Mouse (Mus musculus) urinary bladder, postnatal 4 days (tissue): ENCODE results near the gene Crp.
A peak's percentile ranks its signal among the peaks of the same experiment; 100 is the strongest.

Source experiments
- DNase-seq, 2 experiments: peaks; one replicate each; pipeline ENCODE4 v3.0.0; 2021 to 2022; ENCODE audit warnings: low spot score in 2 of 2

Crp gene

DNA sequence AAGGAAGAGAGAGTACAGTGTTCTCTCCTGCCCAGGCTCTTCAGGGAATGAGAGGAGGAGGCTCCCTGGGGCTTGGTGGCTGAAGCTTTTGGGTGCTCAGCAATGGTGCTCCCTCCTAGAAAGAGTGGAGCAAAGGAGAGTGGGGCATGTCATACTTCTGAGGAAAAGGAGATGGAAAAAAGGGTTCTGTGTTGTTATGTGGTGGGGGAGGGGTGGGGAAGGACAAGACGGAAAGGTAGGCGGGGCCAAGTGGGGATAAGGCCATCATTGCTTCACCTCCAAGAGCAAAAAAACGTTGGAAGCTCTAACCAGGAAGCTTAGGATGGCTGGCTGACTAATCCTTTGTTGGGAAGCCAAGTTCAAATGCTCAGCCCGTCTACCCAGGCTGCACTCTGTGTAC lies 14.1 kb downstream of the Crp start:
- peak in 1 of 2 experiments; percentile 55 for DNase-seq

DNA sequence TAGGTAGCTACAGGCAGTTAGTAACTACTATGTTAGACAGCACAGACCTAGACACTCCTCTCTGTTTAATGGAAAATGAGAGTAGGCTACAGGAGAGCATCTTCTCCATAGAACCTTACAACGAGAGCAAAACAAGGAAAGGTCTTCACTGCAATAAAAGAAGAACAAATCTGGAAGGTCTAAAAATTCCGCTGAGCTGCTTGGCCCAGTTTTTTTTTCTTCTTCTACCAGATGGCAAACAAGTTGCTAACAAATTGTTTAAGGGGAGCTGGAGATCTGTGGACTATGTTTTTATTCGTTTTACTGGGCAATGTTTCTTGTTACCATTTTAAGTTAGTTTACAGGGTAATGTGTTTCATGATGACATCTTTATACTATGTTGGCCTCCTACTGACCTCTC lies 53.4 kb downstream of the Crp start:
- no peak for DNase-seq

- no peak for DNase-seq
These were observed 57.3 kb downstream of the Crp start for GRCm38 (mm10) chr1:172755151-172755550.

DNA sequence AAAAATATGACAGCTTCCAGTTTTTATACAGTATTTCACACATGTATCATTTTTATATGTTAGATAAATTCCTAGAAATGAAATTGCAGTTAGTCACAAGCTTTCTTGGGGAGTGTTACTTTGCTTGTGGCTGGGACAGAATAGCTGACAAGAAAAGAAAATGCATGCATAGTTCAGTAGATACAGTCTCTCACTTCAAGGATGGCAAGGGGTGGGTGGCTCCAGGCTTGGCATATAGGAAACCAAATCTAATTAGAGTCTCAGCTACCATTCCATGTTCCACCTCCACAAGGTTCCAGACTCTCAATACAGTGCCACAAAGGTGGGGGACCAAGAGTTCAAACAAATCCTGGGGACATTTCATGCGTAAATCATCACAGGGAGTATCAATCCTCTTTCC lies 61.7 kb downstream of the Crp start:
- no peak for DNase-seq

DNA sequence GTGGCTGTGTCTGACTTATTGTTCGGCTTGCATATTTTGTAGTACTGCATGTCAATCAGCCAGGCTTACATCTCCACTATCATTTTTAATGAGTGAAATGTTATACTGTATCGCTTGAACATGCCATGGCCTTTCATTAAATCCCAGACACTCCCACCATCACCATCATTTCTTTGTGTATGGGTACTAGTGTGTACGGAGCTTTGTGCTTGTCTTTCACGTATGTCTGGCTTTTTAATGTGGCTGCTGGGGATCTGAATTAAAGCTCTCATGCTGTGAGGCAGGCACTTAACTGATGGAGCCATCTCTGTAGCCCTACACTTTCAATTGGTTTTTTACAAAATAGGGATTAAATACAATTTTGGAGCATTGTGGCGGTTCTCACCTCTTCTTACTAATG lies 81.3 kb downstream of the Crp start:
- DNase-seq = no peak

DNA sequence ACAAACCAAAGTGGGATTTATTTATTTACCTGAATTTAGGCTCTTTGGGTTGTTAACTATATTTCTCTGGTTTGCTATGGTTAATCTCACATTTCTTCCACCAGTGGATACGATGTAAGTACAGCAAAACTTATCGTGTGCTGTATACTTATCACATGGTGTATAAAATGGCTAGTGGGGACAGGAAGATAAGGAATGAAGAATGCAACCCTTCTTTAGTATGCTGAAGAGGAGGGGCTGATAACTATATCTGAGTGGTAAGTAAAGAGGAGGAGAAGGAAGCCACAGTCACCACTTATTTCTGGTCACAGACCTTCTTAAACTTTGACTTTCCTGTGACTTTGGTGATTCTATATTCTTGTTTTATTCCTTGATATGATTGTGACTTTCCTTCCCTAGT lies 87.5 kb downstream of the Crp start:
- no peak for DNase-seq

- DNase-seq = no peak
These were observed 88.0 kb downstream of the Crp start for GRCm38 (mm10) chr1:172785886-172786285.

- DNase-seq = no peak
These were observed 131.1 kb downstream of the Crp start for GRCm38 (mm10) chr1:172828975-172829374.

- DNase-seq = no peak
These were observed 149.3 kb downstream of the Crp start for GRCm38 (mm10) chr1:172847044-172847761.

DNA sequence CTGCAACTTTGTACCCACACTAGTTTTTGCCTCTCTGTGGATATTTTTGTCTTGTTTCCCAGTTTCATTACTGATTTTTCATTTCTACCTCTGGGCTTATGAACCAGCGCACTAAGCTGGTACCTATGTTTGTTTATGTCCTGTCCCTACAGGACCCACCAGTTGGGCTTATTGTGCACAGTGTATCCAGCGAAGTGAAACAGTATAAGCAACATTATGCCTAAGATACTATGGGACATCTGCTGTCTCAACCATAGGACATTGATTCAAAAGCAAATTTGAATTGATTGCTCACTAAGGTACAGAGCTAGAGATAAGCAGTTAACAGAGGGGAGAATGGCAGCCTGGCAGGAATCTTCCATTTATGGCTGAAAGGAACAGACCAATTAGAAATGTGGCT lies 150.3 kb downstream of the Crp start:
- no peak for DNase-seq

- no peak for DNase-seq
These were observed 177.4 kb downstream of the Crp start for GRCm38 (mm10) chr1:172875265-172875664.

GRCm38 (mm10) chr1:172876675-172877074 lies 178.8 kb downstream of the Crp start:
- no peak for DNase-seq
